Mouse (Mus musculus): ENCODE data around the gene Elavl1. TPM values are rescaled to one million over a fixed set of nuclear protein-coding genes. Genes with fewer than 3 reads are reported as not detected.

The Elavl1 gene
- polyA plus RNA-seq, 1 experiment = 37.3 TPM

DNA sequence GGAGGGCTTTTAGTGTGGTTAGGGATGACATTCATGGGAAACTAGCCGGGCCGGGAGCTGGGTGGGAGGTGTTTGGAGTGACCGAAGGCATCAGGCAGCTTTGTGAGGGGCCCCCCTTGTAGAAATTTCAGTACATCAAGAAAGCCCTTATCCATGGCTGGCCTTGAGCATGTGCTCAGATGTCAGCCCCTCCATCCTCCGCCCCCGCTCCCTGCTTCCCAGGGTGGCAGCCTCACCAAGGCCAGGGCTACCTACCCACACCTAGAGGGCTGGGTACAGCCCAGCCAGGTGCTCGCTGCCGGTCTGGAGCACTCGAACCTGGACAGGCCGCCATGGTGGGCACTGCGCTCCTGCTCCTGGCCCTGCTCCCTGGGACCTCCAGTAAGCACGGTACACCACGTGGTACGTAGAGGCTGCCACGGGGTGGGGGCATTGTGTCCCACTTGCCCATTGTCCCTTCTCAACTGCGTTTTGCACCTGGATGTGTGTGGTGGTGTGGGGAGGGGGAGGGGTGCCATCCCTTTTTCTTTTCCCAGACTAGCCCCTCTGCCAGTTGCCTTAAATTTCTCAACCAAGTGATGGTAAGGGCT is 77.2 kb downstream of the Elavl1 start, which contains the start of gene Tgfbr3l:
Gene Tgfbr3l, plus strand, starts transcription at position 264 of the 590 bp plus-strand sequence.
- TF ChIP-seq POLR2A (IDR thresholded peaks at IDR 0.05; ENCODE audit: borderline replicate concordance, insufficient read depth, low read length) (no peak), CTCF (IDR thresholded peaks at IDR 0.05; ENCODE audit: borderline replicate concordance, insufficient read depth, low read depth, low read length) (no peak)
- Histone ChIP-seq H3K4me1 (ENCODE audit: control insufficient read depth, insufficient read depth, low read length) (peaks cover 7% of the 10 kb centered on the region; the same call in 1 of the 2 replicates), H3K4me3 (replicated peaks; ENCODE audit: insufficient read depth, low read depth, low read length) (no peak within 1 kb of the TSS), H3K27me3 (ENCODE audit: control insufficient read depth, insufficient read depth, low read length) (no peaks in the 10 kb centered on the region), H3K27ac (ENCODE audit: insufficient read depth, low read length) (no peak within 1 kb of the TSS)
- no peak for DNase-seq
- WGBS = 75% methylated on average over 15 of the region's 15 CpGs

DNA sequence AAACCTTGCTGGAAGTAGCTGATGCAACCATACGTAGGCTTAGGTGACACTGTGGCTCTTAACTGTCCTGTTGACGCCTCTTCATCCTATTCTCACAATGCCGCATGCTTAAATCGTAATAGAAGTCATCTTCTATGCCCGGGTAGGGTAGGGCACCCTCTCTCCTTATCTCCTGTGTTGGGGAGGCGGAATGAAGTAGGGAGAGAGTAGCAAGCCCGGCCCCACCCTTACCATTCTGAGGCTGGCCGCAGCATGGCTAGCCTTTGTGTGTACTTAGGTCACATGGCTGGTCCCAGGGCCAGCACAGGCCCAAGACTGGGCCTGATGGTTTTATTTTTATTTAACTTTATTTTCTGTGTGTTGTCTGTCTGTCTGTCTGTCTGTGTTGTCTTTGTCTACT is 78.0 kb downstream of the Elavl1 start:
- no peak for DNase-seq
- Histone ChIP-seq H3K4me3 (replicated peaks; ENCODE audit: insufficient read depth, low read depth, low read length) (no peak overlapping the region), H3K27ac (ENCODE audit: insufficient read depth, low read length) (no peak overlapping the region), H3K27me3 (ENCODE audit: control insufficient read depth, insufficient read depth, low read length) (no peaks in the 10 kb centered on the region), H3K4me1 (ENCODE audit: control insufficient read depth, insufficient read depth, low read length) (peaks cover 4% of the 10 kb centered on the region; the same call in 1 of the 2 replicates)
- TF ChIP-seq CTCF (IDR thresholded peaks at IDR 0.05; ENCODE audit: borderline replicate concordance, insufficient read depth, low read depth, low read length) (no peak), POLR2A (IDR thresholded peaks at IDR 0.05; ENCODE audit: borderline replicate concordance, insufficient read depth, low read length) (no peak)
- 85% methylated on average over 8 of the region's 8 CpGs for WGBS

DNA sequence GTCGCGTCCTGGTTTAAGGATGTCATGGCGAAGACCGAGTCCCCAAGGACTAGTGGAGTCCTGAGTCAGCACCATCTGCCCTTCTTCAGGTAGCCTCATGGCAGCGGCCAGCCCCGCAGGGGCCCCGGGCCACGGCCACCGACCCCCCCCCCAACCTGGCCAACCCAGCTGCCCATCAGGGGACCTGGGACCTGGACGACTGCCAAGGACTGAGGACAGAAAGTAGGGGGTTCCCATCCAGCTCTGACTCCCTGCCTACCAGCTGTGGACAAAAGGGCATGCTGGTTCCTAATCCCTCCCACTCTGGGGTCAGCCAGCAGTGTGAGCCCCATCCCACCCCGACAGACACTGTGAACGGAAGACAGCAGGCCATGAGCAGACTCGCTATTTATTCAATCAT is 79.5 kb downstream of the Elavl1 start:
- Histone ChIP-seq H3K27ac (ENCODE audit: insufficient read depth, low read length) (no peak overlapping the region), H3K4me1 (ENCODE audit: control insufficient read depth, insufficient read depth, low read length) (peaks cover 4% of the 10 kb centered on the region; the same call in 1 of the 2 replicates), H3K4me3 (replicated peaks; ENCODE audit: insufficient read depth, low read depth, low read length) (no peak overlapping the region), H3K27me3 (ENCODE audit: control insufficient read depth, insufficient read depth, low read length) (no peaks in the 10 kb centered on the region)
- TF ChIP-seq POLR2A (IDR thresholded peaks at IDR 0.05; ENCODE audit: borderline replicate concordance, insufficient read depth, low read length) (no peak), CTCF (IDR thresholded peaks at IDR 0.05; ENCODE audit: borderline replicate concordance, insufficient read depth, low read depth, low read length) (no peak)
- 36% methylated on average over 13 of the region's 13 CpGs for WGBS
- DNase-seq = no peak

DNA sequence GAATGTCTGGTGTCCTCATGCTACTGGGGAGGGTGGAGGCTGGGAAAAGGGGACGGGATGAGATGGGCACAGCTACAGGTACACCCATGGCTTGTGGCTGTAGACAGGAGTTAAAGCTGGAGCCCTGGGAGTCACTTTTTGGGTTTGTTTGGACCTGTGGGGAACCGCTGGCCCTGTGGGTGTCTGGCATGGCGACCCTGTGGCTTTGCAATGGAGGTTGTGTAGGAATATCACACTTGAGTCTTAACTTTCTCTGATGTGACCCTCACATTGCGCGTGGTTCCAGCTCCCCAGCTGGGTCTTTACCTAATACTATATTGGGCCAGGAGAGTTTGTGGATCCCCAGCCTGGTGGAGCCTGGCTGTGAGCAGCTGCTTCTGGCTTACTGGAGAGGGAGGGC is 80.2 kb downstream of the Elavl1 start:
- DNase-seq = no peak
- 94% methylated on average over 5 of the region's 5 CpGs for WGBS
- no peaks in the 10 kb centered on the region; the same call in none of the 2 replicates for H3K4me1 ChIP-seq (ENCODE audit: control insufficient read depth, insufficient read depth, low read length)
- H3K27ac ChIP-seq (ENCODE audit: insufficient read depth, low read length) = no peak overlapping the region
- TF ChIP-seq POLR2A (IDR thresholded peaks at IDR 0.05; ENCODE audit: borderline replicate concordance, insufficient read depth, low read length) (no peak), CTCF (IDR thresholded peaks at IDR 0.05; ENCODE audit: borderline replicate concordance, insufficient read depth, low read depth, low read length) (no peak)
- H3K27me3 ChIP-seq (ENCODE audit: control insufficient read depth, insufficient read depth, low read length) = no peaks in the 10 kb centered on the region
- no peak overlapping the region for H3K4me3 ChIP-seq (replicated peaks; ENCODE audit: insufficient read depth, low read depth, low read length)

DNA sequence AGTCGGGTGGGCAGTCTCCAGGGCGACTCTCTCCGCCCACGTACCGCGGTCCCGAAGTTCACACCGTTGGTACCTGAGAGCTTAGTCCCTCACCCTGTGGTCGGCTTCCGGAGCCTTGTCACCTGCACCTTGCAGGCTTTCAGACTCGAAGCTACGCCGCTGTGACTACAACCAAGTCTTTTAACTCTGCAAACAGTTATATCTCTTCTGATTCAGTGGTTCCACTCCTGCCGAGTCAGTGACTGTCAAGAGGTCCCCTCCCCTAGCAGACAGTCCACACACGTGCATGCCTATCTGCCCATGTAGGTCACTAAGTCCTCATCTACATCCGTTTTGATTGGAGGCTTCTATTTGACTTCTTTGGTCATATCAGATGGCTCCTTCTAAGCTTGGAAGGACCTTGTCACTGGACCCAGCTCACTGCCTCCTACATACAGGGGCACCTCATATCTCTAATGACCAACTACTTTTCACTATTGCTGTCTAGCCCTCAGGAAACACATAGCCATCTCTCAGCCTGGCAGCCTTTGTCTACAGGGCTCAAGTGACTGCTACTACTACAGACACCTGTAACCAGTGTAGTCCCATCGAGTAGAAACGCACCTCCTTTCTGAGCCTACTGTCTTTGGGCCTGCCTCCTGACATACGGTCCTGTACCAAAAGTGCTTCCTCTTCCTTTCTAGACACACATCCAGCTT is 85.9 kb downstream of the Elavl1 start:
- H3K27me3 ChIP-seq (ENCODE audit: control insufficient read depth, insufficient read depth, low read length) = no peaks in the 10 kb centered on the region
- H3K4me1 ChIP-seq (ENCODE audit: control insufficient read depth, insufficient read depth, low read length) = peaks cover 5% of the 10 kb centered on the region
- H3K27ac ChIP-seq (ENCODE audit: insufficient read depth, low read length) = peak overlapping the region; percentile 35; the same call in 1 of the 2 replicates
- peak overlapping the region; percentile 83 for H3K4me3 ChIP-seq (replicated peaks; ENCODE audit: insufficient read depth, low read depth, low read length)
- DNase-seq = no peak
- TF ChIP-seq POLR2A (IDR thresholded peaks at IDR 0.05; ENCODE audit: borderline replicate concordance, insufficient read depth, low read length) (no peak), CTCF (IDR thresholded peaks at IDR 0.05; ENCODE audit: borderline replicate concordance, insufficient read depth, low read depth, low read length) (no peak)
- WGBS = 8% methylated on average over 19 of the region's 19 CpGs

DNA sequence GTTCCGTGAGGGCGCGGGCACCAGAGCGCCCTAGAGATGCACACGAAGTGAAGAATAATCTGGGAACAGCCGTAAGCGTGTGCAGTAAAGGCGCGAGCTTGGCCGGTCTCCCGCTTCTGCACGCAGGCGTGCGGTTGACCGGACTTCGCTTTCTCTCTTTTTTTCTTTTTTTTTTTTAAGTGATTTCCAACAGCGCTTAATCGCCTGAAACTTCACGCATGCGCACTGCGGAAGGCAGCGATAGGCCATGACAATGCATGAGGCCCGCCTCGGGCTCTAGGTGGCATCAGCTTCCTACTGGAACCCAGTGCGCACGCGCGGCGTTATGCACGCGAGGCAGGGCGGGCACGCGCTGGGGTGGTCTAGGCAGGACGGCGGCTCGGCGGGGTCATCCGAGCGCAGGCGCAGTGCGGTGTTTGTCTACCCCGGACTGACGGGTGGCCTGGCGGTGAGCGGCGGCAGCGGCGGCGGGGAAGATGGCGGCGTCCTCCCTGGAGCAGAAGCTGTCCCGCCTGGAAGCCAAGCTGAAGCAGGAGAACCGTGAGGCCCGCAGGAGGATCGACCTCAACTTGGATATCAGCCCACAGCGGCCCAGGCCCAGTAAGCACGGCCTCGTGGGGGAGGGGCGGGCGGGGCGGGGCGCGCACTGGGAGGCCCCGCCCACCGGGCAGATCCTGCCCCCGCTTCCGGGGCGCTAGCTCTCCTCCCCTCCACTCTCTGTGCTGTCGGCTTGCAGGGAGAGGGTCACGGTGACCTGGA is 86.6 kb downstream of the Elavl1 start, which contains the start of the genes Map2k7 and Gm49320:
Gene Map2k7, plus strand, starts transcription at position 307 of the 759 bp plus-strand sequence.
Gene Gm49320, plus strand, starts transcription at position 432 of the 759 bp plus-strand sequence.
- Histone ChIP-seq H3K4me3 (replicated peaks; ENCODE audit: insufficient read depth, low read depth, low read length) (peak within 1 kb of the TSS; percentile 83), H3K4me1 (ENCODE audit: control insufficient read depth, insufficient read depth, low read length) (peaks cover 5% of the 10 kb centered on the region), H3K27ac (ENCODE audit: insufficient read depth, low read length) (peak within 1 kb of the TSS; percentile 82), H3K27me3 (ENCODE audit: control insufficient read depth, insufficient read depth, low read length) (no peaks in the 10 kb centered on the region)
- WGBS = under 1% methylated on average over 71 of the region's 71 CpGs
- DNase-seq = peak; percentile 100
- TF ChIP-seq CTCF (IDR thresholded peaks at IDR 0.05; ENCODE audit: borderline replicate concordance, insufficient read depth, low read depth, low read length) = peak; percentile 60
- peak; percentile 61 for TF ChIP-seq POLR2A (IDR thresholded peaks at IDR 0.05; ENCODE audit: borderline replicate concordance, insufficient read depth, low read length)

DNA sequence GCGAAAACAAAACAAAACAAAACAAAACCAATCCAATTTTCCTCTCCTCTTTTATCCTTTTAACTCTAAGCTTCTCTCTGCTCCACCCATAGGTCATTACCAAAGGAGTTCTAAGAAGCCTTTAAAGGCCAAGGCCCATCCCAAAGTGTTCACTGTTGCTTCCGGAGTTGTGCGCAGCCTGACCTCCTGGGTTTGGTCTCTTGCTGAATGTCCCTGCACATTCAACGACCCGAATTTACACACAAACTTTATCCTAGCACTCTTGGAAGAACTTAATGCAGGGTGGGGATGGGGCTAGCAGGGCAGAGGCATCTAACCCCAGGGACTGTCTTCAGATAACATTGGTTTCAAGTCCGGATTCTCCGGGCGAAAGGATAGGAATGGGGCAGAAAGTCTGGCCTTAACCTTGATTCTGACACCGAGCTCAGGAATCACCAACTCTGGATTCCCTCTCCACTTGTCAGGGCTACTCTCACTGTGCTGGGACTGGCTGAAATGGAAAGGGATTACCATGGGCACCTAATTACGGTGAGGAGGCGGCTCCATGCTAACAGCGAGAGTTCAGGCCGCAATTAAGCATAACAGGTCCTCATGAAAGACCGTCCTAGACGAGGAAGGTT is 87.3 kb downstream of the Elavl1 start:
- no peaks in the 10 kb centered on the region for H3K27me3 ChIP-seq (ENCODE audit: control insufficient read depth, insufficient read depth, low read length)
- H3K27ac ChIP-seq (ENCODE audit: insufficient read depth, low read length) = peak overlapping the region; percentile 82
- no peak for DNase-seq
- 16% methylated on average over 15 of the region's 15 CpGs for WGBS
- TF ChIP-seq CTCF (IDR thresholded peaks at IDR 0.05; ENCODE audit: borderline replicate concordance, insufficient read depth, low read depth, low read length) (no peak), POLR2A (IDR thresholded peaks at IDR 0.05; ENCODE audit: borderline replicate concordance, insufficient read depth, low read length) (no peak)
- H3K4me1 ChIP-seq (ENCODE audit: control insufficient read depth, insufficient read depth, low read length) = peaks cover 5% of the 10 kb centered on the region
- H3K4me3 ChIP-seq (replicated peaks; ENCODE audit: insufficient read depth, low read depth, low read length) = peak overlapping the region; percentile 83

Other genes starting within 250 kb of the Elavl1 start
- gene Cd209f, start 219.6 kb downstream of the Elavl1 start, polyA plus RNA-seq (2012; rRNA removed) = 0.38 and 0.46 TPM in 2 replicates
- gene Cd209g, start 191.3 kb downstream of the Elavl1 start, polyA plus RNA-seq (2012; rRNA removed) = 0.20 and 0.21 TPM in 2 replicates
- gene Evi5l, start 158.8 kb downstream of the Elavl1 start, polyA plus RNA-seq (2012; rRNA removed) = 66.5 and 73.3 TPM in 2 replicates
- gene Prr36, start 108.0 kb downstream of the Elavl1 start, polyA plus RNA-seq (2012; rRNA removed) = 8.2 and 8.6 TPM in 2 replicates
- gene Lrrc8e, start 98.6 kb downstream of the Elavl1 start, polyA plus RNA-seq (2012; rRNA removed) = 0.02 TPM in 1 of 2 replicates, not detected in the other
- gene Map2k7, start 86.7 kb downstream of the Elavl1 start, polyA plus RNA-seq (2012; rRNA removed) = 85.2 and 86.7 TPM in 2 replicates
- gene Gm49320, start 86.5 kb downstream of the Elavl1 start, polyA plus RNA-seq (2012; rRNA removed) = 8.6 and 9.4 TPM in 2 replicates
- gene Tgfbr3l, start 77.2 kb downstream of the Elavl1 start, polyA plus RNA-seq (2012; rRNA removed) = 32.6 and 39.8 TPM in 2 replicates
- 43.8 and 47.0 TPM in 2 replicates for gene Snapc2, start 72.3 kb downstream of the Elavl1 start, polyA plus RNA-seq (2012; rRNA removed)
- 21.8 and 24.1 TPM in 2 replicates for gene Ctxn1, start 66.1 kb downstream of the Elavl1 start, polyA plus RNA-seq (2012; rRNA removed)
- gene Timm44, start 49.5 kb downstream of the Elavl1 start, polyA plus RNA-seq (2012; rRNA removed) = 91.5 and 98.4 TPM in 2 replicates
- 16.9 and 17.2 TPM in 2 replicates for gene Ccl25, start 203 bp downstream of the Elavl1 start, polyA plus RNA-seq (2012; rRNA removed)
- 47.3 and 48.5 TPM in 2 replicates for gene Cers4, start 167.6 kb upstream of the Elavl1 start, polyA plus RNA-seq (2012; rRNA removed)